Mouse (Mus musculus) monocyte, adult 5-6 weeks (primary cell): ENCODE measurements around the gene Tmem234. TPM values are rescaled to one million over a fixed set of nuclear protein-coding genes. Genes with fewer than 3 reads are reported as not detected.
"Not testable (repeated sequence)": the region's sequence is repeated elsewhere in the genome, so short reads cannot be mapped to it uniquely, and the experiment has no call there.

Source experiments
- ATAC-seq: fragments of 153-309, 156-312 bp; replicated peaks from 2 replicates; pipeline ENCODE4 v1.8.0; 2017; ENCODE audit warnings: mild to moderate bottlenecking; ENCODE audit not compliant: low TSS enrichment, insufficient number of reproducible peaks, severe bottlenecking, poor library complexity, low FRiP score
- total RNA-seq: library from RNA; stranded (forward); fragments of 200-1000, 200-491, 200-594 nt; gene quantifications from 3 replicates; pipeline ENCODE4 v1.2.3, GENCODE M21; 2017

Tmem234 gene
- total RNA-seq, result 189 to 234 TPM (median 226 TPM) in 3 replicates

DNA sequence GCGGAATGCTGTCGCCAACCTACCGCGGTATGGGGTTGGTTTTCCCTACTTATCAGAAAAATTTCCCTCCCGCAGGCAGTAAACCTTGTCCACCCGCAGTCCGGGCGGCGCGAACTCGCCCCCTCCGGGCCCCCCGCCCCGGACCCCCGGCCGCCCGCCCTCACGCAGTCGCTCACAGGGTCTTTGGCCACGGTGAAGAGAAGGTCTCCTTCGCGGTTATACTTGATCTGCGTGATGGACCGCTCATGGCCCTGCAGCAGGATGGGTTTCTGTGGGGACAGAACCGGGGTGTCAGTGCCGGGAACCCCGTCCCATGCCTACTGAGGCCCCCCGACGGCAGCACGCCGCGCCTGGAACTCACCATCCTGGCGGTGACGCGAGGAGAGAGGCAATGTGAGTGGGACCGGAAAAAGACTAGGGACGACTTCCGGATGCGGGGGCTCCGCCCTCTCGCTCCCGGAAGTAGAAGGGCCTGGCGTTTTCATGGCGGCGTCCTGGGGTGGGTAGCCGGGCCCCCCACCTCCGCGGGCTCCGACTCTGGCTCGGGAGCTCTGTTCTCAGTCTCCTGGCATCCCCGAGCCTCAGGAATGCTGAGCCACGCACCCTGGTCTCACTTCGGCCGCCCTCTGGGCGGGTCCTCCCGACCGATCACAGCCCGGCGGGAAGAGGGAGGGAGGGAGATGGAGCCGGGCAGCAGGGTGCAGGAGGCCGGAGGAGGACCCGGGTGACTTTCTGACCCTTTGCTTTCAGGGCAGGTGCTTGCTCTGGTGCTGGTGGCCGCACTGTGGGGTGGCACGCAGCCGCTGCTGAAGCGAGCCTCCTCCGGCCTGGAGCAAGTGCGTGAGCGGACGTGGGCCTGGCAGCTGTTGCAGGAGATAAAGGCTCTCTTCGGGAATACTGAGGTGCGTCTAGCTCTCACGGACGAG is at the start of gene Tmem234, which contains the start of gene Eif3i:
Tmem234 (plus strand) TSS at position 436 of the 926 bp plus-strand sequence.
Eif3i (minus strand) TSS at position 416 of the 926 bp plus-strand sequence.
- peak; percentile 88 for ATAC-seq

GRCm38 (mm10) chr4:129554512-129554911 is 46.0 kb upstream of the Tmem234 start:
- ATAC-seq, result not testable (repeated sequence)

DNA sequence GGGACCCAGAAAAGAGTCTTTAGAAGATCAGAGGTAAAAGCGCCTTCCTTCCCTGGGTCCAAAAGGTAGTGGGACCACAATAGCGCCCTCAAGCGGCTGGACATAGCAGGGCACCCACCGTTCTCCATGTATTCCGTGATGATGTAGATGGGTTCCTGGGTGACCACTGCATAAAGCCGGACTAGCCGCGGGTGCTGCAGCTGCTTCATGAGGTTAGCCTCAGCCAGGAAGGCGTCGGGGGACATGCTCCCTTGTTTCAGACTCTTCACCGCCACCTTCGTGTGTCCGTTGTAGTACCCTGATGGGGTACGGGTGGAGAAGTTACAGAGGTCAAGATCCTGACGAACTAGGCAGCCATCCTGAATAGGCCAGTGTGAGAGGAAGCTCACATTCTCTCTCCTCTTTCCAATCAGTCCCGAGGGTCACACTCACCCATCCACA is 45.0 kb upstream of the Tmem234 start:
- ATAC-seq, result peak; percentile 45

DNA sequence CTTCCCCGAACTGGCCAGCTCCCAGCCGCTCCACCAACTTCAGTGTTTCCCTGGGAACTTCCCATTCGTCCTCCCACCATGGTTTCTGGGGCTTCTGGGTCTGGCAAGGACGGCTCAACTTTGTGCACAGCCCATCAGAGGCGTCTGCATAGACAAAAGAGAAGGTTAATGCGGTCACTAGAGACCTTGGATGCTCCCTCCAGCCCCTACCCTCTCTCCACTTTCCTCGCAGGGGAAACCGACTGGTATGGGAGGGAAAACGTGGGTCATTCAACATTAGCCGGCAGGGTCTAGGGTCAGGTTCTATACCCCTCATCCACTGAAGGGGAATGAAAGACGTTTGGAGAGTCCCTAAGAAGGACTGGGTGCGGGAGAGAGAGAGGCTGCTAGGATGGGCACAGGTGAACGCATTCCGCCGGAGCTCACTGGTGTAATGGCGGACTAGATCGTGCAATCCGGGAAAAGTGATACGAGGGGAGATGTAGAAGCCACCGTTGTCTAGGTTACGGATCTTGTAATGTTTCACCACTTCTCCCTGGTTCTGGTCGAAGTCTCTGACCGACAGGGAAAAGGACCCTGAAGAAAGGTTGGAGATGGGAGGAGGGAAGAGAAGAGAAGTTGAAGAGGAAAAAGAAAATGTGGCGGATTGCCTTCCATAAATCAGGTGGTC is 44.5 kb upstream of the Tmem234 start:
- peak; percentile 16 for ATAC-seq

- ATAC-seq, result peak; percentile 69
These were observed 43.8 kb upstream of the Tmem234 start for GRCm38 (mm10) chr4:129556532-129557223.

DNA sequence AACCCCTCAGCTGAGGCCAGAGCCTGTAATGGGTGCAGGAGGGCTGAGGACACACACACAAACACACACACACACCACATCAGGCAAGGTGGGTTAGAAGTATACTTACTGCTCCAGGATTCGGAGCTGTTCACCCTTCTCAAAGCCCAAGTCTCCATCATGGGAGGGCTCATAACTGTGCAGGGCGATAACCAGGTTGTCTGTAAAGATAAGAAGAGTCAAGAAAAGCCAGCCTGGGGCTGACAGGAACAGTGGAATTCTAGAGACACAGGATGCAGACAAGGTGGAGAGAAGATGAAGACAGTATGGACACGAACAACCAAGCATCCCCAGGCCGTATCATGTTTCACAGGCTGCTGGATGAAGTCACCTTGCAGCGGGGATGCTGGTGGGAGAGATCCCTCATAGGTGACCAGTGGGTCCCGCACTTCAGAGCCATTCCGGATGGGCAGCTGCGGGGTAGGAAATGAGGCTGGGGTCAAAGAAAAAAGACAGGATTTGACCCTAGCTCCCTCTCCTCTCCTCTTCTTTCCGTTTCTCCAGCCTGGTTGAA is 43.1 kb upstream of the Tmem234 start:
- no peak for ATAC-seq

DNA sequence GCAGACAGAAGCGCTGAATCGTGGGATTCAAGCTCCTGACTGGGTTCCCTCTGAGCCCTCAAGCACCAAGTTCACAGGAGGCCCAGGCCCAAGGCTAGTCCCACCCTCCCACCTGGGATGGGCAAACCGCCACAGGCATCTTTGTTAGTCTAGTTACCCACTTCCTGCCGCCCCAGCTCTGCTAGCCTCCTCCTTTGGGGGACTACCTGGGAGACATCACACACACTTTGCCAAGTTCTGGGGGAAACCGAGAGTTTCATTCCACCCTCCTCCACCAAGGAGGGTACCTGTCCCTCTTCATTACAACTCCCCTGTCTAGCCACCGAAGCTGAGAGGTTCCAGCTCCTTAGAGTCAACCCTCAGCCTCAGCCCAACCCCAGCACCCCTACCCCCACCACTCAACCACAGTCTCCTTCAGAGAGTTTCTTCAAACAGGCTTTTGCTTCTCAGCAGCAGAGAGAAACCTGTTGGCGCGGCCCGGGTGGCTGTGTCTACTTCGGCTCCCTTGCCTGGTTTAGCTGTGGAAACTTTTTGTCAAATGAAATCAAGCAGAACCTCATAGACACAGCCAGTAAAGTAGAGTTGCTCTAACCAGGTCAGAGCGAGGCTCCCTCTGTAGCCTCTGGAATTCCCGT is 42.0 kb upstream of the Tmem234 start:
- ATAC-seq, result no peak

DNA sequence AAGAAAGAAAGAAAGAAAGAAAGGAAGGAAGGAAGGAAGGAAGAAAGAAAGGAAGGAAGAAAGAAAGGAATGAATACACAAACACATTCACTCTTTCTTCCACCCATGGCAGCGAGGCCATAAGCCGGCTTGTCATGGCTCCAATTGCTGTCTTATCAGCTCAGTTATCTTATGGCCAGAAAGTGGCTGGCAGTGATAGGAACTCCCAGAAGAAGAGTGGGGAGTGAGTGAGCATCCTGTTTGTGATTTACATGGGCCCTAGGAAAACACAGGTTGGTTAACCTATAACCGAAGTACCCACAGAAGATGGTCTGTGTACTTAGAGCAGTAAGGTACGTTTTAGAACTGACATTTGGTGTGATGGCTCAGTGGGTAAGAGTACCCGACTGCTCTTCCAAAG is 39.3 kb upstream of the Tmem234 start:
- no peak for ATAC-seq

GRCm38 (mm10) chr4:129563718-129564117 is 36.8 kb upstream of the Tmem234 start:
- ATAC-seq, result no peak

DNA sequence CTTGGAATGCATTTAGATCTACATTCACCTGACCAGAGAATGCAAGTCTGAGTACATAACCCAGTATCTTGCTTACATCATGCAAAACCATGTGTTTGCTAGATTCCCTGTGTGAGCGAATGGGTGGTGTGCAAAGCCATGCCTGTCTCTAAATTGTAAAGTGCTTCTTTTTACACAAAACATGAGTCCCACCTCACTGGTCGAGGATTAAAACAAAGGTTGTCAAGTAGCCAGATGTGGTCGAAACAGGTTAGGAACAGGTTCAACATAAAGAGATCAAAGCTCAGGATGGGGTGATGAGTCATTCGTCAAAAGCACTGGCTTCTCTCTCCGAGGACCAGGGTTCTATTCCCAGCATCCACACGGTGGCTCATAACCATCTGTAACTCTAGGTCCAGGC is 35.3 kb upstream of the Tmem234 start:
- no peak for ATAC-seq

DNA sequence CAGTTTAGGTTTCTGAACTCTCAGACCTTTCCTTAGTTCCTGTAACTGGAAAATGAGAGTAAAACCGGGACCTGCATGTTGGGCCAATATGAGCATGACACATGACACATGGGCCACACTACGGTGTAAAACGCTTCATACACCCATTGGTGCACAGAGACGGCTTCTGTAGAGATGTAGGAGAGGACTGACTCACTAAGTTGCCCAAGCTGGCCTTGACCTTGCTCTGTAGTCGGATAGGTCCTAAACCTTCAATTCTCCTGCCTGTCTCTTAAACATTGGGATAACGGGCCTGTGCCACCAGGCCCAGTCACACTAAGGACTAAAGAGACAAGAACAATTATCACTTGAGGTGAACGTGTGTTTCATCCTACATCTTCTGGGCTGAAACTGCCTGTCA is 32.1 kb upstream of the Tmem234 start:
- no peak for ATAC-seq

DNA sequence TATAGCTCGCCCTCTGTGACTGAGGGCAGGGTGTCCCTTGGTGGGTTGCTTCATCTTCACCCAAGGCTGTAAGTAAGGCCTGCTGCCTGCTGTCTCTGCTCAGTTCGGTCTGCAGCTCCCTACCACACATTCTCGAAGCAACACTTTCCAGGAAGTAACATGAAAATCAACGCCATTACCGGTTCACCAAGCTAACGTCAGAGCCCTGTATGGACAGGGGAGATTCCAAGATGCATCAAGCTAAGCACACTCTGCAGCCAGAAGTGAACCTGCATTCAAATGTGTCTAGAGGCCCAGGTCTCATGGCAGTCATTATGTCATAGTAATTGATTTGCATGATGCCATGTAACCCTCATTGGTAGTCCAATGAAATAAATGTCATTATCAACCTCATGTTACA is 30.4 kb upstream of the Tmem234 start:
- no peak for ATAC-seq

DNA sequence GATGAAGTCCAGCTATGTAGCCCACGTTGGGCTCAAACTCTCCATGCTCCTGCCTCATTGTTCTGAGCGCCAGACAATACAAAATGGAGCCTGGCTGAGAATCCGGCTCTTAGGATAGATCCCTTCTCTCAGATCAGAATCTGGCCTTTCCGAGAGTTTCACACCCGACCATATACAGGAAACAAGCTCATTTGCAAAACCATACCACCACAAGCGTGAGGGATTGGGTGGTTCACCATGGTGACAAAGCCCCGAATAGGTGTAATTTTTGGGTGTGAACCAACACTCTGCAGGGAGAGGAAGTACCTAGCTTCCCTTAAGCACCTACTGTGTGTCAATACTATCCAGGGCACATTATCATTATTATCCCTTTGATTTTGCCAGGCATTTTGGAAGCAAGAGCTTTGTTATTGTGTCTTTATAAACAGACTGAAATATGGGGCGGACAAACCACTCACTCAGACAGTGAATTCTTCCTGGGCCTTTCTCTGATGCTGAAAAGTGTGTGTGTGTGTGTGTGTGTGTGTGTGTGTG is 28.9 kb upstream of the Tmem234 start:
- ATAC-seq, result no peak

DNA sequence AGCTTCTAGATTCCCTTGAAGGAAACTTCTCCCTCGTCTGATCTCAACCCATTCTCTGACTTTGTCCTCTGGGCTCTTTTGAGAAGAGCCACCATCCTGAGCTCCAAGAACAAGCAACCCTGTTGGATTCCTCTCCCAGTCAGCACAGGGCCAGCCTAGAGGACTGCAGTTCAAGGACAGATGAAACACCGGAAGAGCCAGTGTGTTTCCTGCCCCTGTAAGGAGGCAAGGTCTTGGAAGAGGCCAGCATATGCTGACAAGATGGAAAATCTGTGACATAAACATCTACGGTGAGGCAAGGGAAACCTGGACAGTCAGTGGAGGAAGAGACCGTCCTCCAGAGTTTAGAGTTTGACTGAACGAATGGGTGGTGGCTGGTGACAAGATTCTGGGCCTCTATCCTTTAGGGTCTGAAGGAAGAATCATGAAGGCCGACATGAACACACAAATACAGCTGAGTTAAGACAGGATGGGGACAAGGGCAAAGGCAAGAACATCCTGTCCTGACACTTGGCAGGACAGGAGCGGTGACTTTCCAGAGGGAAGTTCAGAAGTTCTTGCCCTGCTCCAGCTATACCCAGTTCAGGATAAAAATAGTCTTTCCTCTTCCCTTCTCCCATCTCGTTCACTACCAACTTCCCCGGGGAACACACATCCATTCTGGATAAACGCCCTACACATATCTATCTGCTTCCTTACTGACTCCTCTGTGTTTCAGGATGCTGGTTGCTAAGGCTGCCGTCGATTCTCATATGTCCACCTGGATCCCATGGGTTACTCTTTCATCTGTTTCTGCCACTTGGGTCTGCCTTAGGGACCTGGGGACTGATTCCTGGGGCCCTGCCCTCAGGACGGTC is 28.0 kb upstream of the Tmem234 start:
- ATAC-seq, result no peak

DNA sequence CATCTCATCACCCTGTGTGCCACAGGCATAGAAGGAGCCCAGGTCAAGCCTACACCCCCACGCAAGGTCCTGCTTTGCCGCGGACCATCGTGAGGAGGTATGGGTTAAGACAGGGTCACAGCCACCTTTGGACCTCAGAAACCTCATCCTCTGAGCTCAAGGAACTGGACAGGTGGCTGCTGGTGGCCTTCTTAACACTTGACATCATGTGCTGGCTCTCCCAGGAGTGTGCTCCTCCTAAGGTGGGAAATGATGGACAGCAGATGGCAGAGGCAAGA is 27.4 kb upstream of the Tmem234 start:
- ATAC-seq, result no peak

DNA sequence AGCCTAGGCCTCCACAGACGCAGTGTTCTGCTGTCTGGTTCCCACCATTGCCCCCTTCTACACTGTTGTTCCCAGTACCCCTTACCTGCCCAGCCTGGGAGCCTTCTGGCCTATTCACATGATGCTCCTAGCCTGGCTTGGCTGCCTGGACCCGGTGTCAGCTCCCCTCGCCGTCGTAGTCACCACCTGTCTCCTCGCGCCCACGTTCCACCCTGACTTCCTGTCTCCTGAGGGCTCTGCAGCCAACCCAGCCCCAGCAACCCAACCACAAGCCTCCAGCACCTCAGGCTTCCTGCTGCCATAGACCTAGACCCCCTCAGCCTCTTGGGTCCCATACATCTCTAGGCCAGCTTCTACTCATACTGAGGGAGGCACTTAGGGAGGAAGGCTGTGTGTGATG is 27.0 kb upstream of the Tmem234 start, which contains the start of gene Lck:
Lck (minus strand) TSS at position 212 of the 400 bp plus-strand sequence.
- ATAC-seq, result no peak

DNA sequence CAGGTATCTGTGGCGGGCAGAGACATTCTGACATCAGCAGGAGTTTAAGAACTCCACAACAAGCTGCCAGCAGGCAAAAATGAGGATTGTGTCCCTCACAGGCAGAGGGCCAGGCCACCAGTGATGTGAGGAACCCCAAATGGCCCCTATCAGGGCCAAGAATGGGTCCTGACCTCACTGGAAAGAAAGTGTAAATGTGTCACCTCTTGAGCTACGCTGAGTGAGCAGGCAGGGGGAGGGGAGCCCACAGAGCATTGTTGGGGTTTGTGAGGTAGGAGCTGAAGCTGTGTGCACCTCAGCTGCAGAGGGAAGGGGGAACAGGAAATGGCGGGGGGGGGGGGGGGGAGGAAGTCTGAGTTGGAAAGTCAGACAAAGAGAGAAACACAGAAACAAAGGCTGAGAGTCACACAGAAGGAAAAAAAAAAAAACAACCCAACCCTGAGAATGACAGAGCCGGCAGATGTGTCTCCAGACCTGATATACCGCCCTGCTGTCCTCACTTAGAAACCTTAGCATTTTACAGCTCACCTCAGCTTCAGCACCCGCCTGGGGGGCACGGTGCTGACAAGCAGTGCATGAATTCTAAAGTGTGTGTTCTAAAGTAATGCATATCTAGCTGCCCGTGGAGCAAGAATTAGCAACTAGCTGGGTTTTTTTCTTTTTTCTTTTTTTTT is 25.2 kb upstream of the Tmem234 start:
- ATAC-seq, result peak; percentile 78
